Mouse (Mus musculus): ENCODE measurements around the gene Specc1l.

GRCm38 (mm10) chr10:75184826-75185225, 27.0 kb upstream of the Specc1l start:
- TF ChIP-seq POLR2A (IDR thresholded peaks at IDR 0.05; ENCODE audit: low read depth, low read length) (no peak), CTCF (conservative IDR thresholded peaks at IDR 0.05; ENCODE audit: insufficient read depth, insufficient read length, low read depth, low read length) (no peak)
